Mouse (Mus musculus) testis, adult 2 months (tissue): ENCODE data around the gene Picalm.

ENCODE experiments used
- CTCF ChIP-seq: fragments of 200-500 bp; IDR thresholded peaks from 2 replicates; pipeline ENCODE4 v1.5.1; 2012; ENCODE audit warnings: low read depth, mild to moderate bottlenecking, inconsistent platforms, low read length, moderate library complexity; ENCODE audit not compliant: control insufficient read depth, insufficient read depth, insufficient replicate concordance
- POLR2A ChIP-seq: fragments of 200-500 bp; IDR thresholded peaks from 2 replicates; pipeline ENCODE4 v1.6.1; 2012; ENCODE audit warnings: low read depth, mild to moderate bottlenecking, inconsistent platforms, low read length, moderate library complexity; ENCODE audit not compliant: control insufficient read depth

- TF ChIP-seq CTCF (no peak), POLR2A (no peak)
These were observed 101.4 kb downstream of the Picalm start for GRCm38 (mm10) chr7:90231431-90231830.
